ENCODE assay signal across 21 mouse cellular contexts in the genomic region with DNA sequence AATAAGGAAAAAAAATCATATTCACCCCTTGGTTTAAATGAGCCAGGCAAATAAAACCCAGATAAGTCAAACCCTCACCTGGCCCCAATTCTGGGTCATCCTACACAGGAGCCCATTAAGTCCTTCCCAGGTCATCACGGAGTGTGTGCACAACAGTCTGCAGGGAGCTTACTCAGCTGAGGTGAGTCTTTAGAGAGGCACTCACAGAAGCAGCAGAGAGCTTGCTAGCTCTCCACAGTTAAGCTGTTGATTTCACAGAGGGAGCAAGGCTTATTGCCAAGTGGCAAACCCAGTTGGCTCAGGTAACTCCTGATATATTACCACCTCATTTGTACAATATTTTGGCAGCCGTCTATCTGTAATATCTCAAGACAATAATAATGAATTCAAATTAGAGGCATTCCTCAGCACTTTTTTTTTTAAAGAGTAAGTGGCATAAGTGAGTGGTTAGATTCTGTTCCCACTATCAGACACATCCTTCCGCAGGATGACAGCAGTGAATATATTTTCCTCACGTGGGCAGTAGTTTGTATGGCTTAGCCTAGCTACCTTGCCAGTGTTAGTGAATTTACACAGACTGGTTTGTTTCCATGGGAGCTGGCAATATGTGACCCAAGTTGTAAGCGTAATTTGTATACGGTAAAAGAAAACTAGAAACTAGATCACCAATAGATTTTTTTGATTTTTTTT. TPM values are rescaled to one million over a fixed set of nuclear protein-coding genes. Genes with fewer than 3 reads are reported as not detected.
DNase-seq lines count a peak whose midpoint lies in the region; ATAC-seq lines count a peak whose summit lies in the region.
"Had no signal": no experiment of that assay in that cellular context is flagged by ENCODE, and none has a peak within 500 bp of the region (broad histone marks: within the 10 kb centered on the region; RNA-seq: fewer than 3 reads in every experiment).

No protein-coding gene starts in this region.

- DNase-seq in adrenal gland, postnatal 14 days: peak; percentile 38
- no peak for DNase-seq in adrenal gland, postnatal 25 days
- DNase-seq in limb, embryonic 10.5 days (ENCODE audit: low spot score): no peak
- peak; percentile 82 for DNase-seq in fat pad, adult 2 months (ENCODE audit: extremely low read depth, low read depth, low spot score)
- DNase-seq in lung, postnatal 36 days: peak; percentile 33
- no peak for DNase-seq in embryo, embryonic 9.5 days (ENCODE audit: extremely low spot score)
- no peak for DNase-seq in layer of hippocampus, adult 8-10 months (ENCODE audit: low spot score in 2 of 2)
- DNase-seq: cerebellum, adult 18-20 months; gastrocnemius, postnatal 25 days; kidney, postnatal 10 days; layer of hippocampus, adult 9-11 months; lung, embryonic 14.5 days; thymus, postnatal 25 days had no signal

- no peak overlapping the region for H3K9ac ChIP-seq in limb, embryonic 12.5 days (replicated peaks)
- H3K9ac ChIP-seq: heart, embryonic 13.5 days; lung, embryonic 14.5 days; midbrain, embryonic 13.5 days had no signal

- no peaks in the 10 kb centered on the region for H3K36me3 ChIP-seq in limb, embryonic 12.5 days
- no peaks in the 10 kb centered on the region for H3K36me3 ChIP-seq in limb, embryonic 10.5 days
- H3K36me3 ChIP-seq: heart, embryonic 13.5 days; midbrain, embryonic 13.5 days had no signal

- peaks cover 48% of the 10 kb centered on the region for H3K4me1 ChIP-seq in limb, embryonic 12.5 days (replicated peaks)
- 0 out of 2 replicates have a peak, but pooled peaks cover 4% of the 10 kb centered on the region for H3K4me1 ChIP-seq in limb, embryonic 10.5 days
- H3K4me1 ChIP-seq: heart, embryonic 13.5 days; midbrain, embryonic 13.5 days had no signal

- ATAC-seq in limb, embryonic 12.5 days (ENCODE audit: insufficient number of reproducible peaks, insufficient read depth, low FRiP score, low TSS enrichment, low read depth): no peak
- ATAC-seq: activated CD4-positive, CD25-positive, alpha-beta regulatory T cell, adult 4 months; inflammation-experienced regulatory T-cells, adult 6 months; midbrain, embryonic 13.5 days had no signal

- H3K27me3 ChIP-seq in limb, embryonic 12.5 days: no peaks in the 10 kb centered on the region
- no peaks in the 10 kb centered on the region for H3K27me3 ChIP-seq in limb, embryonic 10.5 days (ENCODE audit: low read depth, poor library complexity, severe bottlenecking)
- H3K27me3 ChIP-seq: CH12.LX; heart, embryonic 13.5 days; midbrain, embryonic 13.5 days had no signal

- WGBS in limb, embryonic 12.5 days: 85% methylated on average over 6 of the region's 6 CpGs
- 87% methylated on average over 6 of the region's 6 CpGs for WGBS in limb, embryonic 10.5 days

- no peak overlapping the region for H3K4me2 ChIP-seq in limb, embryonic 12.5 days
- H3K4me2 ChIP-seq: heart, embryonic 13.5 days; lung, embryonic 14.5 days; midbrain, embryonic 13.5 days had no signal

- no peaks in the 10 kb centered on the region; the same call in 1 of the 2 replicates for H3K9me3 ChIP-seq in limb, embryonic 12.5 days
- H3K9me3 ChIP-seq in limb, embryonic 10.5 days (replicated peaks): no peaks in the 10 kb centered on the region
- H3K9me3 ChIP-seq: heart, embryonic 13.5 days; midbrain, embryonic 13.5 days had no signal

- H3K27ac ChIP-seq in limb, embryonic 12.5 days: peak overlapping the region; percentile 18; the same call in 1 of the 2 replicates
- no peak overlapping the region for H3K27ac ChIP-seq in limb, embryonic 10.5 days
- H3K27ac ChIP-seq: heart, embryonic 13.5 days; midbrain, embryonic 13.5 days had no signal

- H3K4me3 ChIP-seq in limb, embryonic 12.5 days (replicated peaks): no peak overlapping the region
- no peak overlapping the region for H3K4me3 ChIP-seq in limb, embryonic 10.5 days
- H3K4me3 ChIP-seq: erythroblast, embryonic 14.5 days; heart, embryonic 13.5 days; midbrain, embryonic 13.5 days; myocyte had no signal

RNA-seq across cellular contexts. Expression of gene Papss2, which starts 9.1 kb away (rescaled TPM):
- total RNA-seq in adrenal gland, postnatal 14 days (2021): 27.7 and 36.4 TPM in 2 replicates
- 13.4 and 16.4 TPM in 2 replicates for total RNA-seq in adrenal gland, postnatal 25 days (2021)
- polyA plus RNA-seq in limb, embryonic 12.5 days (2016; fragmentation: Nextera tagmentation; extraction: Ambion mirVana): 20.7 and 29.5 TPM in 2 replicates
- 0.56 and 2.3 TPM in 2 replicates for polyA plus RNA-seq in limb, embryonic 10.5 days (2016; fragmentation: Nextera tagmentation; extraction: Ambion mirVana)
- 10 to 100 TPM; 12.3 to 14.8 (median 14.2) TPM for total RNA-seq in layer of hippocampus, adult 8-10 months (2022)

Comparison
In these comparisons a context has a peak if more than half of its experiments do, and no peak if none do; other contexts are left out.
1. DNase-seq: peak in adrenal gland, postnatal 14 days (single experiment), fat pad, adult 2 months (single experiment) and lung, postnatal 36 days (single experiment); none in adrenal gland, postnatal 25 days (single experiment), limb, embryonic 10.5 days (single experiment), embryo, embryonic 9.5 days (single experiment) and layer of hippocampus, adult 8-10 months (0 of 2).